Mouse (Mus musculus) neural tube, embryonic 12.5 days (tissue): ENCODE results near the gene Aoc1. TPM values are rescaled to one million over a fixed set of nuclear protein-coding genes. Genes with fewer than 3 reads are reported as not detected.
"Not testable (repeated sequence)": the region's sequence is repeated elsewhere in the genome, so short reads cannot be mapped to it uniquely, and the experiment has no call there.

Experiments used
- ATAC-seq: fragments of 200-750 bp; cut with Nextera tagmentation; 2 replicates; pipeline ENCODE4 v1.8.0; 2017; ENCODE audit warnings: low read depth, mild to moderate bottlenecking, moderate TSS enrichment, moderate library complexity; ENCODE audit not compliant: low FRiP score
- H3K27ac ChIP-seq: fragments of 300-500 bp; sonication (generic); 2 replicates; pipeline ENCODE4 v1.5.1; 2016
- H3K27me3 ChIP-seq: fragments of 300-500 bp; sonication (generic); replicated peaks from 2 replicates; pipeline ENCODE4 v1.6.1; 2016; ENCODE audit warnings: mild to moderate bottlenecking
- H3K36me3 ChIP-seq: fragments of 300-500 bp; sonication (generic); 2 replicates; pipeline ENCODE4 v1.6.1; 2016; ENCODE audit warnings: mild to moderate bottlenecking
- H3K4me1 ChIP-seq: fragments of 300-500 bp; sonication (generic); 2 replicates; pipeline ENCODE4 v1.6.1; 2016
- H3K4me2 ChIP-seq: fragments of 300-500 bp; sonication (generic); replicated peaks from 2 replicates; pipeline ENCODE4 v1.6.1; 2016; ENCODE audit warnings: mild to moderate bottlenecking
- H3K4me3 ChIP-seq: fragments of 300-500 bp; sonication (generic); 2 replicates; pipeline ENCODE4 v1.5.1; 2016
- H3K9ac ChIP-seq: fragments of 300-500 bp; sonication (generic); 2 replicates; pipeline ENCODE4 v1.6.1; 2016; ENCODE audit warnings: mild to moderate bottlenecking
- H3K9me3 ChIP-seq: fragments of 300-500 bp; sonication (generic); 2 replicates; pipeline ENCODE4 v1.6.1; 2016; ENCODE audit warnings: mild to moderate bottlenecking
- WGBS: fragments of 180-500 bp; shearing (Covaris S2); methylation state at CpG from one replicate; pipeline ENCODE4 v1.1.7; 2016; 5-methylcytosine and 5-hydroxymethylcytosine counted together
- polyA plus RNA-seq: library from polyadenylated mRNA; unstranded; fragments of >200 nt; fragmentation: Nextera tagmentation; extraction: Ambion mirVana; gene quantifications from 2 replicates; pipeline ENCODE4 v1.2.1, GENCODE M21; 2016

Aoc1 gene
- polyA plus RNA-seq, 1 experiment from 2014 or later: 0.19 TPM

DNA sequence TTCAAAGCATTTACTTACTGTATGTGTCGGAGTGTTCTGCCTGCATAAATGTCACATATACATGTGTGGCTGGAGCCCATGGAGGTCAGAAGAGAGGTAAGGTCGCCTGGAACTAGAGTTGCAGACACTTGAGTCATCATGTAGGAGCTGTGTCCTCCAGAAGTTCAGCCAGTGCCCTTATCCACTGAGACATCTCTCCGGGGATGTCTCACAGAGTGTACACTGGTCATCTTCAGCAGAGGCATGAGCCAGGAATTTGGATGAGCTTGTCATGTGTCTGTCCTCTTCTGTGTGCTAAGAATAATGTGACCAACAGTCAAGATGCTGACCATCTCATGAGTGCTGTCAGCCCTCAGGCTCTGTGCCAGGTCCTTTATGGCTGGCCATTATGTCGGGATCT lies 9.9 kb upstream of the Aoc1 start:
- H3K27me3 ChIP-seq: no peaks in the 10 kb centered on the region; the same call in 1 of the 2 replicates
- H3K9ac ChIP-seq: no peak overlapping the region
- no peaks in the 10 kb centered on the region for H3K36me3 ChIP-seq
- ATAC-seq: no peak
- no peak overlapping the region for H3K27ac ChIP-seq
- H3K9me3 ChIP-seq: no peaks in the 10 kb centered on the region
- H3K4me3 ChIP-seq: no peak overlapping the region
- H3K4me1 ChIP-seq: no peaks in the 10 kb centered on the region; the same call in 1 of the 2 replicates
- no peak overlapping the region for H3K4me2 ChIP-seq
- WGBS: 88% methylated on average over 4 of the region's 4 CpGs

GRCm38 (mm10) chr6:48863488-48863887 lies 9.2 kb upstream of the Aoc1 start:
- no peak overlapping the region for H3K27ac ChIP-seq
- H3K4me1 ChIP-seq: no peaks in the 10 kb centered on the region; the same call in 1 of the 2 replicates
- no peaks in the 10 kb centered on the region; the same call in 1 of the 2 replicates for H3K27me3 ChIP-seq
- 86% methylated on average over 7 of the region's 7 CpGs for WGBS
- H3K9ac ChIP-seq: no peak overlapping the region
- no peaks in the 10 kb centered on the region for H3K9me3 ChIP-seq
- no peak overlapping the region for H3K4me2 ChIP-seq
- no peak overlapping the region for H3K4me3 ChIP-seq
- H3K36me3 ChIP-seq: no peaks in the 10 kb centered on the region
- ATAC-seq: no peak

DNA sequence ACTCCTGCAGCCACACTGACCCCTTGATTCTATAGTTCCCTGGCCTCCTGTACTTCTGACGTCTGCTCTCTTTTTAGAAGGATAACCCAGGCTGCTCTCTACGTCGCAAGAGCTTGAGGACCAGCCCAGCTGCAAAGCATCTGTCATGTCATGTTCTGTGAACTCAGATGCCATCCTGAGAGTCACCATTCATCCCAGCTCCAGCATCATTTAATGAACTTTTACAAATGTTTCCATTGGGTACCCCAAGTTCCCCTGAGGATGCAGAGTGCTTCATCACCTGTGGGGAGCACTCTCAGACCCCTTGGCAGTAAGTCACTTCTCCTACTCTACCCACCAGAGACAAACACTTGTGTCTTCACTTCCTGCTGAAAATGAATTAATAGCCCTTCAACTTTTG lies 8.5 kb upstream of the Aoc1 start:
- no peaks in the 10 kb centered on the region for H3K9me3 ChIP-seq
- H3K27ac ChIP-seq: no peak overlapping the region
- H3K4me2 ChIP-seq: no peak overlapping the region
- no peak for ATAC-seq
- no peak overlapping the region for H3K4me3 ChIP-seq
- 54% methylated on average over 3 of the region's 3 CpGs for WGBS
- no peak overlapping the region for H3K9ac ChIP-seq
- no peaks in the 10 kb centered on the region; the same call in 1 of the 2 replicates for H3K4me1 ChIP-seq
- H3K36me3 ChIP-seq: no peaks in the 10 kb centered on the region
- no peaks in the 10 kb centered on the region; the same call in 1 of the 2 replicates for H3K27me3 ChIP-seq

GRCm38 (mm10) chr6:48864723-48865122 lies 8.0 kb upstream of the Aoc1 start:
- Histone ChIP-seq H3K9me3 (no peaks in the 10 kb centered on the region), H3K4me2 (no peak overlapping the region), H3K27me3 (no peaks in the 10 kb centered on the region; the same call in 1 of the 2 replicates), H3K36me3 (no peaks in the 10 kb centered on the region), H3K4me3 (no peak overlapping the region), H3K9ac (no peak overlapping the region), H3K4me1 (no peaks in the 10 kb centered on the region; the same call in 1 of the 2 replicates), H3K27ac (no peak overlapping the region)
- no peak for ATAC-seq
- 55% methylated on average over 3 of the region's 3 CpGs for WGBS

DNA sequence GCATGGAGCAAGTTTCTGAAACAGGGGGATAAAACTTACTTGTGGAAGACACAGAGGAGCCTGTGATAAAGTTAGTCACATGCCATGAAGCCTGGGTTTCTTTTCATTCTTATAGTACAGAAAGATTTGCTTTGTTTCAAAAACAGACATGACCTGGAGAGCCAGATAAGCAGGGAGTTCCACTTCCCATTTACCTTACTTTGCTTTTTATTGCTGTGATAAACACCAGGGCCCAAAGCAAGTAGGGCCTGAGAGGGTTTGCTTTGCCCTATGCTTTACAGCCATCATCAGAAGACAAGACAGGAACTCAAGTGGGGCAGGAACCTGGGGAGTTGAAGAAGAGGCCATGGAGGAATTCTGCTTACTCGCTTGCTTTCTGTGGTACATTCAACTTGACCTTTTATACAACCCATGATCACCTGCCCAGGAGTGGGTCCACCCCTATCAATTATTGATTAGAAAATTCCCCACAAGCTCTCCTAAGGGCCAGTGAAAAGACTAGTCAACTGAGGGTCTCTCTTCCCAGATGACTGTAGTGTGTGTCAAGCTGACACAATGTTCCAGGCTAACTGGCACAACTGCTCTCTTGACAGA lies 7.4 kb upstream of the Aoc1 start:
- Histone ChIP-seq H3K4me1 (no peaks in the 10 kb centered on the region; the same call in 1 of the 2 replicates), H3K27ac (no peak overlapping the region), H3K4me3 (no peak overlapping the region), H3K9ac (no peak overlapping the region), H3K36me3 (no peaks in the 10 kb centered on the region), H3K27me3 (no peaks in the 10 kb centered on the region; the same call in 1 of the 2 replicates), H3K9me3 (no peaks in the 10 kb centered on the region), H3K4me2 (no peak overlapping the region)
- ATAC-seq: no peak
- WGBS: 77% methylated on average over 1 of the region's 1 CpGs

GRCm38 (mm10) chr6:48866355-48866950 lies 6.2 kb upstream of the Aoc1 start:
- not testable (repeated sequence) for H3K27ac ChIP-seq, H3K27me3 ChIP-seq, H3K9ac ChIP-seq

DNA sequence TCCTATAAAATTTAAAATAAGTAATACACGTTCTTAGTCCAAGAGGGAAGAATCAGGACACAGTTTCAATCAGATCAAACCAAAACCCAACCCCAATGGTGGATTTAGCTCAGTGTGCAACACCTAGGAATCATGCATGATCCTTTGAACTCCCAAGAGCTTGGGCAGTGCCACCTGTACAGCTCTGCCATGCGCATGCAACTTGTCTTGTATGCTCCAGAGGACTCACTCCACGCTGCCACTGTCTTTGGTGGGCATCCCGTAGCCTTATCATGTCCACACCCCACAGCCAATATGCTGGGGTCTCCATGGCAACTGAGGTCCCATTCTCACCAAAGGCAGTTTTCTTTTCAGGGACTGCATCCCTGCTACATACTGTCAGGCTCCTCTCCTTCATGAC lies 5.5 kb upstream of the Aoc1 start:
- Histone ChIP-seq H3K4me3 (no peak overlapping the region), H3K9me3 (no peaks in the 10 kb centered on the region), H3K27ac (no peak overlapping the region), H3K4me2 (no peak overlapping the region), H3K36me3 (no peaks in the 10 kb centered on the region), H3K9ac (no peak overlapping the region), H3K27me3 (peaks cover 7% of the 10 kb centered on the region; the same call in 1 of the 2 replicates), H3K4me1 (no peaks in the 10 kb centered on the region; the same call in 1 of the 2 replicates)
- WGBS: 44% methylated on average over 4 of the region's 4 CpGs
- ATAC-seq: peak; percentile 44; the same call in 1 of the 2 replicates

More at GRCm38 (mm10) chr6:48866355-48866950, 6.2 kb upstream of the Aoc1 start:
- not testable (repeated sequence) for H3K36me3 ChIP-seq, H3K9me3 ChIP-seq, H3K4me3 ChIP-seq, H3K4me1 ChIP-seq, H3K4me2 ChIP-seq
- 7% methylated on average over 1 of the region's 1 CpGs for whole genome bisulfite sequencing
- 0 out of 2 replicates have a peak, but pooled peaks have one; percentile 33 for ATAC-seq

GRCm38 (mm10) chr6:48869774-48870173 lies 2.9 kb upstream of the Aoc1 start:
- ATAC-seq: no peak
- H3K4me1 ChIP-seq: no peaks in the 10 kb centered on the region; the same call in 1 of the 2 replicates
- no peak overlapping the region for H3K9ac ChIP-seq
- H3K9me3 ChIP-seq: no peaks in the 10 kb centered on the region
- no peak overlapping the region for H3K4me3 ChIP-seq
- H3K36me3 ChIP-seq: no peaks in the 10 kb centered on the region
- no peak overlapping the region for H3K4me2 ChIP-seq
- no peak overlapping the region for H3K27ac ChIP-seq
- H3K27me3 ChIP-seq: 0 out of 2 replicates have a peak, but pooled peaks cover 7% of the 10 kb centered on the region
- 88% methylated on average over 2 of the region's 2 CpGs for WGBS

GRCm38 (mm10) chr6:48874576-48874975 lies 1.9 kb downstream of the Aoc1 start:
- no peak overlapping the region for H3K4me2 ChIP-seq
- no peak overlapping the region for H3K27ac ChIP-seq
- ATAC-seq: no peak
- no peaks in the 10 kb centered on the region for H3K36me3 ChIP-seq
- no peaks in the 10 kb centered on the region for H3K4me1 ChIP-seq
- 83% methylated on average over 4 of the region's 4 CpGs for WGBS
- H3K27me3 ChIP-seq: 0 out of 2 replicates have a peak, but pooled peaks cover 7% of the 10 kb centered on the region
- H3K4me3 ChIP-seq: no peak overlapping the region
- no peaks in the 10 kb centered on the region for H3K9me3 ChIP-seq
- no peak overlapping the region for H3K9ac ChIP-seq

DNA sequence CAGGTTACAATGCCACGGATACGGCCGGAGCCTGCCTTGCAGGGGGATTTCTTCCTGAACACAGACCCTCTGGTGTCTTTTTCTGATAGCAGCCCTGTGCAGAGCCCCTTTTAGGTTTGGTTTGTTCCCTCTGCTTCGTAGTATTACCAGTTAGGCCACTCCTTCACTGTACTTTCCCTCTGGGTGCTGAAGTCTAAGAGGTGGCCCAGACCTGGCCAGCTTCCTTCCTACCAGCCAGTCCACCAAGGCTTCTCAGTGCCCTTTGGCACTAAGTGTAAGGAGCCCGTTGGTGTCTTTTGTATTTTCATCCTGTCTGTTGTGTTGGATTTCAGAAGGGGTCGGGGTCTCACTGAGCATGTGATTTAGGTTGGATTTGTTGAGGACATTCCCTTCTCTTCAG lies 2.8 kb downstream of the Aoc1 start:
- 83% methylated on average over 6 of the region's 6 CpGs for WGBS
- Histone ChIP-seq H3K36me3 (no peaks in the 10 kb centered on the region), H3K9ac (no peak overlapping the region), H3K27ac (no peak overlapping the region), H3K4me1 (no peaks in the 10 kb centered on the region), H3K4me2 (no peak overlapping the region), H3K4me3 (no peak overlapping the region), H3K27me3 (0 out of 2 replicates have a peak, but pooled peaks cover 6% of the 10 kb centered on the region), H3K9me3 (no peaks in the 10 kb centered on the region)
- ATAC-seq: no peak

DNA sequence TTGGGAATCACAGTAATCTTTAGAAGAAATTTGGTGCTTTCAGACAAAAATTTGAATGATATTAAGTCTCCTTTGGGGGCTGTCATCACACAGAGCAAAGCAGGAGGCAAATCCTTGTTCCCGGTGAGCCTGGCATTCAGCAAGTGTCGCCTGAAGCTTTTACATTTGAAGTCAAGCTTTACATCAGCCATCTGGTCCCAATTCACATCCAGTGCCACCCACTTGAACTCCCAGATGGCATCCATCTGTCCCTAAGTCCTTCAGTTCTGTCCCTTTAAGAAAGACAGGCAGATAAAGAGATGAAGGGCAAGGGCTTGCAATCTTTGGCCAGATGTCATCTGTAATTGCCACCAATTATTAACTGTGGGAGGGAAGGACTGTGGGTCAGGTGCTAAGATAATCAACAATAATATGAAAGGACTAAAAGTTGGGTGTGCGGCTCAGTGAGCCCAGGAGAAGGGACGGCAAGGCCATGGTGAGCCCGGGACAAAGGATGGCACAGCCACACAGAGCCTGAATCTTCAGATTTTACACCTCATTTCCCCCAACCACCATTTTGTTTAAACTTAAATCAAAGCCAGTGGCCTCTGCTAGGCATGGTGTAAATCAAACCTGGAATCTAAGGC lies 3.9 kb downstream of the Aoc1 start:
- Histone ChIP-seq H3K27me3 (no peaks in the 10 kb centered on the region), H3K36me3 (no peaks in the 10 kb centered on the region), H3K9me3 (no peaks in the 10 kb centered on the region), H3K4me3 (no peak overlapping the region), H3K9ac (no peak overlapping the region), H3K27ac (no peak overlapping the region), H3K4me2 (no peak overlapping the region), H3K4me1 (no peaks in the 10 kb centered on the region)
- ATAC-seq: no peak
- 43% methylated on average over 5 of the region's 5 CpGs for WGBS

DNA sequence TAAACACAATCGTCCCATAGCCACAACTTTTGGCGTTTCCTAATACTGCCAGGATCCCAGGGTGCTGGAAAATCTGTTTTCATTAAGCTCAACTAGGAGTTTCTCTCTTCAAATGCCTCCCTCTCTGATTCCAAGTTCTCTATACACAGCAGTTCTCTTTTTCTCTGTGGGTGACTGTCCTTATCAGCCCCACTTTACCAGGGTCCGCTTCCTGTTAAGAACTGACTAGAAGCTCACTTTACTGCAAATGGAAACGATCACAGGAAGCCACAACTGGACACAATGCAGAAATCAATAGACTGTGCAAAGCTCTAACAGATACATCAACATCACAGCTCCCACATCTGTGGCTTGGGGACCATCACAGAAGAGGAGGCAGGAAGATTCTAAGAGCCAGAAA lies 21.5 kb downstream of the Aoc1 start:
- no peak overlapping the region for H3K4me2 ChIP-seq
- 81% methylated on average over 4 of the region's 4 CpGs for WGBS
- no peak for ATAC-seq

More for the DNA sequence above, 21.5 kb downstream of the Aoc1 start:
- no peak overlapping the region for H3K9ac ChIP-seq
- no peaks in the 10 kb centered on the region for H3K36me3 ChIP-seq
- no peaks in the 10 kb centered on the region for H3K4me1 ChIP-seq
- peaks cover 5% of the 10 kb centered on the region; the same call in 1 of the 2 replicates for H3K9me3 ChIP-seq
- H3K4me3 ChIP-seq: no peak overlapping the region
- no peak overlapping the region for H3K27ac ChIP-seq
- H3K27me3 ChIP-seq: no peaks in the 10 kb centered on the region
